Mouse (Mus musculus) CH12.LX (cell line): ENCODE data around the gene Zfp72. TPM values are rescaled to one million over a fixed set of nuclear protein-coding genes. Genes with fewer than 3 reads are reported as not detected.

Experiments used
- DNase-seq: peaks from one replicate; pipeline ENCODE4 v3.0.0-alpha.2; 2013; ENCODE audit errors: extremely low read depth
- H3K27ac ChIP-seq: 2 replicates; pipeline ENCODE4 v1.5.1; 2012; ENCODE audit warnings: low read depth, mild to moderate bottlenecking, control low read depth, moderate library complexity; ENCODE audit not compliant: insufficient read depth
- H3K27me3 ChIP-seq: replicated peaks from 2 replicates; pipeline ENCODE3; 2012; ENCODE audit warnings: inconsistent platforms
- H3K36me3 ChIP-seq, 2 experiments: replicated peaks in 1 of 2; 2 replicates each; pipeline versions ENCODE3 to v1.6.1; 2012; ENCODE audit warnings: inconsistent platforms in 1 of 2, low read length in 1 of 2, mild to moderate bottlenecking in 1 of 2, mixed read lengths in 1 of 2, moderate library complexity in 1 of 2; ENCODE audit not compliant: control insufficient read depth in 1 of 2, insufficient read depth in 1 of 2
- H3K4me1 ChIP-seq, 2 experiments: 2 replicates each; pipeline ENCODE4 v1.6.1; 2012; ENCODE audit warnings: inconsistent platforms in 1 of 2, moderate library complexity in 1 of 2; ENCODE audit not compliant: insufficient read depth in 2 of 2, control insufficient read depth in 1 of 2
- H3K4me2 ChIP-seq: 2 replicates; pipeline ENCODE4 v1.6.1; 2012; ENCODE audit warnings: low read depth, mild to moderate bottlenecking, control low read depth; ENCODE audit not compliant: poor library complexity, insufficient read depth, severe bottlenecking
- H3K4me3 ChIP-seq, 3 experiments: fragments of 150-350 bp in 1 of 3; sonication (generic) in 1 of 3; replicated peaks in 1 of 3; 2 replicates each; pipeline versions ENCODE3 to v1.5.1; 2011 to 2012; ENCODE audit warnings: low read depth in 2 of 3, low read length in 2 of 3, mild to moderate bottlenecking in 2 of 3, moderate library complexity in 2 of 3, control low read depth in 1 of 3, improper control_type of control experiment in 1 of 3, inconsistent platforms in 1 of 3, mixed read lengths in 1 of 3; ENCODE audit not compliant: poor library complexity in 1 of 3
- H3K79me2 ChIP-seq: replicated peaks from 2 replicates; pipeline ENCODE4 v1.6.1; 2012; ENCODE audit warnings: mild to moderate bottlenecking, moderate library complexity; ENCODE audit not compliant: control insufficient read depth, poor library complexity, insufficient read depth, severe bottlenecking; ENCODE audit errors: extremely low read depth
- H3K9ac ChIP-seq: 2 replicates; pipeline ENCODE4 v1.6.1; 2012; ENCODE audit warnings: low read depth, mild to moderate bottlenecking, control low read depth, moderate library complexity; ENCODE audit not compliant: insufficient read depth
- H3K9me3 ChIP-seq: replicated peaks from 2 replicates; pipeline ENCODE3; 2012; ENCODE audit warnings: low read length, inconsistent platforms, mixed read lengths
- BHLHE40 ChIP-seq: IDR thresholded peaks from 2 replicates; pipeline ENCODE4 v1.6.1; 2011; ENCODE audit warnings: mild to moderate bottlenecking, low read depth, low read length, improper control_type of control experiment
- CHD1 ChIP-seq: IDR thresholded peaks from 2 replicates; pipeline ENCODE4 v1.6.1; 2012; ENCODE audit warnings: low read depth, low read length, improper control_type of control experiment, inconsistent platforms
- CHD2 ChIP-seq: IDR thresholded peaks from 2 replicates; pipeline ENCODE4 v1.6.1; 2011; ENCODE audit warnings: low read length, improper control_type of control experiment
- CTCF ChIP-seq, 2 experiments: IDR thresholded peaks in 1 of 2; conservative IDR thresholded peaks in 1 of 2; 2 replicates each; pipeline ENCODE4 v1.5.1; 2011 to 2012; ENCODE audit warnings: low read depth in 2 of 2, low read length in 2 of 2, improper control_type of control experiment in 1 of 2, inconsistent platforms in 1 of 2, mild to moderate bottlenecking in 1 of 2, moderate library complexity in 1 of 2
- E2F4 ChIP-seq: IDR thresholded peaks from 2 replicates; pipeline ENCODE4 v1.6.1; 2011; ENCODE audit warnings: low read depth, low read length, improper control_type of control experiment; ENCODE audit not compliant: insufficient replicate concordance
- ELF1 ChIP-seq: IDR thresholded peaks from 2 replicates; pipeline ENCODE4 v1.6.1; 2014; ENCODE audit warnings: low read depth, mild to moderate bottlenecking, inconsistent platforms, low read length, improper control_type of control experiment
- EP300 ChIP-seq: IDR thresholded peaks from 2 replicates; pipeline ENCODE4 v1.6.1; 2011; ENCODE audit warnings: low read length, improper control_type of control experiment
- ETS1 ChIP-seq: conservative IDR thresholded peaks from 2 replicates; pipeline ENCODE4 v1.6.1; 2012; ENCODE audit warnings: low read depth, mild to moderate bottlenecking, inconsistent platforms, low read length, improper control_type of control experiment, moderate library complexity
- GABPA ChIP-seq: IDR thresholded peaks from 2 replicates; pipeline ENCODE4 v1.6.1; 2012; ENCODE audit warnings: low read depth, low read length, improper control_type of control experiment, inconsistent platforms; ENCODE audit not compliant: insufficient replicate concordance
- HCFC1 ChIP-seq: IDR thresholded peaks from 2 replicates; pipeline ENCODE4 v1.6.1; 2012; ENCODE audit warnings: low read depth, mild to moderate bottlenecking, inconsistent platforms, low read length, improper control_type of control experiment
- IRF4 ChIP-seq: IDR thresholded peaks from 2 replicates; pipeline ENCODE4 v1.6.1; 2014; ENCODE audit warnings: low read depth, mild to moderate bottlenecking, inconsistent platforms, low read length, improper control_type of control experiment
- JUN ChIP-seq: IDR thresholded peaks from 2 replicates; pipeline ENCODE4 v1.6.1; 2011; ENCODE audit warnings: low read depth, mild to moderate bottlenecking, low read length, improper control_type of control experiment, moderate library complexity; ENCODE audit not compliant: insufficient read depth
- JUND ChIP-seq: conservative IDR thresholded peaks from 2 replicates; pipeline ENCODE4 v1.6.1; 2011; ENCODE audit warnings: low read depth, low read length, improper control_type of control experiment
- KAT2A ChIP-seq: IDR thresholded peaks from 2 replicates; pipeline ENCODE4 v1.6.1; 2012; ENCODE audit warnings: low read length, improper control_type of control experiment, inconsistent platforms; ENCODE audit not compliant: insufficient replicate concordance
- MAFK ChIP-seq: IDR thresholded peaks from 2 replicates; pipeline ENCODE4 v1.6.1; 2011; ENCODE audit warnings: low read length, improper control_type of control experiment; ENCODE audit not compliant: insufficient replicate concordance
- MAX ChIP-seq: IDR thresholded peaks from 2 replicates; pipeline ENCODE4 v1.6.1; 2011; ENCODE audit warnings: low read length, improper control_type of control experiment
- MAZ ChIP-seq: IDR thresholded peaks from 2 replicates; pipeline ENCODE4 v1.6.1; 2012; ENCODE audit warnings: low read depth, mild to moderate bottlenecking, inconsistent platforms, low read length, improper control_type of control experiment, moderate library complexity
- MEF2A ChIP-seq: IDR thresholded peaks from 2 replicates; pipeline ENCODE4 v1.6.1; 2014; ENCODE audit warnings: low read depth, mild to moderate bottlenecking, inconsistent platforms, low read length, improper control_type of control experiment, borderline replicate concordance
- MXI1 ChIP-seq: IDR thresholded peaks from 2 replicates; pipeline ENCODE4 v1.6.1; 2011; ENCODE audit warnings: mild to moderate bottlenecking, low read depth, low read length, improper control_type of control experiment
- MYC ChIP-seq: IDR thresholded peaks from 2 replicates; pipeline ENCODE4 v1.6.1; 2011; ENCODE audit warnings: low read depth, mild to moderate bottlenecking, improper control_type of control experiment, low read length
- NELFE ChIP-seq: IDR thresholded peaks from 2 replicates; pipeline ENCODE4 v1.6.1; 2011; ENCODE audit warnings: low read depth, low read length, improper control_type of control experiment
- NRF1 ChIP-seq: IDR thresholded peaks from 2 replicates; pipeline ENCODE4 v1.6.1; 2014; ENCODE audit warnings: low read depth, mild to moderate bottlenecking, inconsistent platforms, low read length, improper control_type of control experiment, moderate library complexity
- PAX5 ChIP-seq: IDR thresholded peaks from 2 replicates; pipeline ENCODE4 v1.6.1; 2012; ENCODE audit warnings: low read length, inconsistent platforms, mixed read lengths
- POLR2A ChIP-seq: IDR thresholded peaks from 2 replicates; pipeline ENCODE4 v1.6.1; 2011; ENCODE audit warnings: low read depth, mild to moderate bottlenecking, improper control_type of control experiment, low read length
- POLR2AphosphoS2 ChIP-seq: IDR thresholded peaks from 2 replicates; pipeline ENCODE4 v1.6.1; 2011; ENCODE audit warnings: low read depth, low read length, improper control_type of control experiment
- RAD21 ChIP-seq: IDR thresholded peaks from 2 replicates; pipeline ENCODE4 v1.6.1; 2011; ENCODE audit warnings: low read depth, mild to moderate bottlenecking, low read length, improper control_type of control experiment, moderate library complexity
- RCOR1 ChIP-seq: conservative IDR thresholded peaks from 2 replicates; pipeline ENCODE4 v1.6.1; 2012; ENCODE audit warnings: low read depth, mild to moderate bottlenecking, inconsistent platforms, low read length, improper control_type of control experiment
- SIN3A ChIP-seq: IDR thresholded peaks from 2 replicates; pipeline ENCODE4 v1.6.1; 2012; ENCODE audit warnings: low read length, improper control_type of control experiment, inconsistent platforms
- SMC3 ChIP-seq: IDR thresholded peaks from 2 replicates; pipeline ENCODE4 v1.6.1; 2011; ENCODE audit warnings: low read depth, low read length, improper control_type of control experiment
- TBP ChIP-seq: conservative IDR thresholded peaks from 2 replicates; pipeline ENCODE4 v1.6.1; 2011; ENCODE audit warnings: low read depth, low read length, improper control_type of control experiment
- TCF12 ChIP-seq: IDR thresholded peaks from 2 replicates; pipeline ENCODE4 v1.6.1; 2014; ENCODE audit warnings: low read depth, mild to moderate bottlenecking, inconsistent platforms, low read length, improper control_type of control experiment
- UBTF ChIP-seq: IDR thresholded peaks from 2 replicates; pipeline ENCODE4 v1.6.1; 2012; ENCODE audit warnings: low read depth, mild to moderate bottlenecking, inconsistent platforms, low read length, improper control_type of control experiment, moderate library complexity
- USF1 ChIP-seq: IDR thresholded peaks from 2 replicates; pipeline ENCODE4 v1.6.1; 2014; ENCODE audit warnings: low read depth, mild to moderate bottlenecking, inconsistent platforms, low read length, improper control_type of control experiment
- USF2 ChIP-seq: conservative IDR thresholded peaks from 2 replicates; pipeline ENCODE4 v1.6.1; 2011; ENCODE audit warnings: low read depth, low read length, improper control_type of control experiment
- ZC3H11A ChIP-seq: IDR thresholded peaks from 2 replicates; pipeline ENCODE4 v1.6.1; 2012; ENCODE audit warnings: low read depth, mild to moderate bottlenecking, inconsistent platforms, low read length, improper control_type of control experiment
- ZKSCAN1 ChIP-seq: IDR thresholded peaks from 2 replicates; pipeline ENCODE4 v1.6.1; 2012; ENCODE audit warnings: low read depth, inconsistent platforms, low read length, improper control_type of control experiment, borderline replicate concordance
- ZMIZ1 ChIP-seq: IDR thresholded peaks from 2 replicates; pipeline ENCODE4 v1.6.1; 2012; ENCODE audit warnings: low read depth, mild to moderate bottlenecking, inconsistent platforms, low read length, improper control_type of control experiment
- ZNF384 ChIP-seq: IDR thresholded peaks from 2 replicates; pipeline ENCODE4 v1.6.1; 2012; ENCODE audit warnings: low read depth, low read length, improper control_type of control experiment, inconsistent platforms
- dilution Hi-C: fragments of 300-500 bp; cut with MboI; formaldehyde crosslinking; loops from 2 replicates; pipeline ENCODE4 v1.14.3; 2020; ENCODE audit warnings: low sequenced_read_pairs; ENCODE audit not compliant: extremely low pct_unique_long_range_greater_than_20kb, extremely low pct_ligation_motif_present
- in situ Hi-C: fragments of 300-500 bp; cut with MboI; formaldehyde crosslinking; loops from 3 replicates; pipeline ENCODE4 v1.14.3; 2019; ENCODE audit warnings: low sequenced_read_pairs, low pct_ligation_motif_present, low pct_unique_long_range_greater_than_20kb, mixed read lengths
- polyA plus RNA-seq: library from polyadenylated mRNA; unstranded; fragments of >175 nt; gene quantifications from 2 replicates; pipeline ENCODE4 v1.2.1, GENCODE M21; 2012; ENCODE audit warnings: low read depth; ENCODE audit not compliant: insufficient read length
- total RNA-seq, 2 experiments: library from RNA; depleted of rRNA; stranded (reverse); fragments of 300-350 nt in 1 of 2; fragments of >200 nt in 1 of 2; gene quantifications; 2 replicates each; pipeline ENCODE4 v1.2.3; 2012 to 2014

The Zfp72 gene
- 0.85 and 1.2 TPM in 2 replicates for total RNA-seq (2012; rRNA removed)
- total RNA-seq (2014; rRNA removed) = 6.9 and 8.5 TPM in 2 replicates
- polyA plus RNA-seq = 2.4 and 3.0 TPM in 2 replicates

- in situ Hi-C loops (no loop called here), dilution Hi-C loops (no loop called here)
- Histone ChIP-seq H3K27me3 (no peaks in the 10 kb centered on the region), H3K4me3 (peak within 1 kb of the TSS; percentile 55 to 87 (median 73)), H3K9ac (peak within 1 kb of the TSS; percentile 26; the same call in 1 of the 2 replicates), H3K27ac (no peak within 1 kb of the TSS), H3K4me2 (no peak within 1 kb of the TSS), H3K36me3 (no peaks in the 10 kb centered on the region), H3K4me1 (peaks cover 0 to 4% of the 10 kb centered on the region in 2 experiments; a peak in 2 of 4 replicates), H3K9me3 (no peaks in the 10 kb centered on the region), H3K79me2 (no peaks in the 10 kb centered on the region)
- DNase-seq = peak; percentile 73
- peak; percentile 73 for TF ChIP-seq ELF1
- TF ChIP-seq MAFK = no peak
- no peak for TF ChIP-seq RCOR1
- TF ChIP-seq CTCF (conservative IDR thresholded peaks at IDR 0.05 in 1 of 2, IDR thresholded peaks at IDR 0.05 in 1 of 2; ENCODE audit: low read depth in 2 of 2, low read length in 2 of 2) = no peak
- TF ChIP-seq MYC = no peak
- no peak for TF ChIP-seq CHD2
- no peak for TF ChIP-seq USF1
- no peak for TF ChIP-seq ETS1
- TF ChIP-seq ZC3H11A = no peak
- no peak for TF ChIP-seq EP300
- no peak for TF ChIP-seq USF2
- no peak for TF ChIP-seq BHLHE40
- no peak for TF ChIP-seq JUND
- TF ChIP-seq NRF1 = no peak
- TF ChIP-seq CHD1 = no peak
- TF ChIP-seq TBP = peak; percentile 49; the same call in 1 of the 2 replicates
- TF ChIP-seq KAT2A = peak; percentile 56; the same call in 1 of the 2 replicates
- TF ChIP-seq MEF2A = no peak
- no peak for TF ChIP-seq ZMIZ1
- TF ChIP-seq POLR2A = 0 out of 2 replicates have a peak, but pooled peaks have one; percentile 22
- no peak for TF ChIP-seq POLR2AphosphoS2
- TF ChIP-seq MAZ = no peak
- no peak for TF ChIP-seq UBTF
- peak; percentile 74 for TF ChIP-seq MXI1
- no peak for TF ChIP-seq ZKSCAN1
- TF ChIP-seq E2F4 = no peak
- no peak for TF ChIP-seq PAX5
- peak; percentile 37; the same call in 1 of the 2 replicates for TF ChIP-seq MAX
- no peak for TF ChIP-seq ZNF384
- TF ChIP-seq IRF4 = no peak
- peak; percentile 76; the same call in 1 of the 2 replicates for TF ChIP-seq SIN3A
- no peak for TF ChIP-seq NELFE
- TF ChIP-seq GABPA = no peak
- TF ChIP-seq JUN = no peak
- TF ChIP-seq HCFC1 = peak; percentile 91
- no peak for TF ChIP-seq RAD21
- TF ChIP-seq SMC3 = no peak
- TF ChIP-seq TCF12 = no peak
Measured at GRCm38 (mm10) chr13:74390371-74390990, at the start of gene Zfp72. Gene Zfp72 (minus strand): TSS chr13:74390836.
